Mouse (Mus musculus): ENCODE results near the gene Pltp. TPM values are rescaled to one million over a fixed set of nuclear protein-coding genes. Genes with fewer than 3 reads are reported as not detected.

The Pltp gene
- polyA plus RNA-seq, 1 experiment, result 203 TPM

GRCm38 (mm10) chr2:164825521-164825920 lies 32.0 kb downstream of the Pltp start:
- Histone ChIP-seq H3K27me3 (ENCODE audit: control insufficient read depth, insufficient read depth, low read length) (no peaks in the 10 kb centered on the region), H3K27ac (ENCODE audit: insufficient read depth, low read length) (no peak overlapping the region), H3K4me3 (replicated peaks; ENCODE audit: insufficient read depth, low read depth, low read length) (no peak overlapping the region), H3K4me1 (ENCODE audit: control insufficient read depth, insufficient read depth, low read length) (peaks cover 20% of the 10 kb centered on the region)
- DNase-seq, result no peak
- 82% methylated on average over 17 of the region's 17 CpGs for WGBS
- no peak for TF ChIP-seq CTCF (IDR thresholded peaks at IDR 0.05; ENCODE audit: borderline replicate concordance, insufficient read depth, low read depth, low read length)
- no peak for TF ChIP-seq POLR2A (IDR thresholded peaks at IDR 0.05; ENCODE audit: borderline replicate concordance, insufficient read depth, low read length)

- TF ChIP-seq CTCF (IDR thresholded peaks at IDR 0.05; ENCODE audit: borderline replicate concordance, insufficient read depth, low read depth, low read length) (no peak), POLR2A (IDR thresholded peaks at IDR 0.05; ENCODE audit: borderline replicate concordance, insufficient read depth, low read length) (no peak)
- H3K4me3 ChIP-seq (replicated peaks; ENCODE audit: insufficient read depth, low read depth, low read length), result peak overlapping the region; percentile 17
- 92% methylated on average over 4 of the region's 4 CpGs for WGBS
- H3K27me3 ChIP-seq (ENCODE audit: control insufficient read depth, insufficient read depth, low read length), result no peaks in the 10 kb centered on the region
- no peak for DNase-seq
- H3K27ac ChIP-seq (ENCODE audit: insufficient read depth, low read length), result no peak overlapping the region
- peaks cover 20% of the 10 kb centered on the region for H3K4me1 ChIP-seq (ENCODE audit: control insufficient read depth, insufficient read depth, low read length)
Observed at GRCm38 (mm10) chr2:164823969-164824368, 33.5 kb downstream of the Pltp start.

GRCm38 (mm10) chr2:164823181-164823585 lies 34.3 kb downstream of the Pltp start:
- WGBS, result 1% methylated on average over 10 of the region's 10 CpGs
- H3K4me1 ChIP-seq (ENCODE audit: control insufficient read depth, insufficient read depth, low read length), result peaks cover 20% of the 10 kb centered on the region

GRCm38 (mm10) chr2:164822636-164823165 lies 34.8 kb downstream of the Pltp start, which contains the start of gene Zswim1:
Gene Zswim1 (plus strand): TSS chr2:164822686.
- peak within 1 kb of the TSS; percentile 86 for H3K27ac ChIP-seq (ENCODE audit: insufficient read depth, low read length)
- H3K4me3 ChIP-seq (replicated peaks; ENCODE audit: insufficient read depth, low read depth, low read length), result peak within 1 kb of the TSS; percentile 98
- H3K27me3 ChIP-seq (ENCODE audit: control insufficient read depth, insufficient read depth, low read length), result no peaks in the 10 kb centered on the region
- H3K4me1 ChIP-seq (ENCODE audit: control insufficient read depth, insufficient read depth, low read length), result peaks cover 20% of the 10 kb centered on the region
- peak; percentile 100 for DNase-seq
- peak; percentile 94 for TF ChIP-seq POLR2A (IDR thresholded peaks at IDR 0.05; ENCODE audit: borderline replicate concordance, insufficient read depth, low read length)
- no peak for TF ChIP-seq CTCF (IDR thresholded peaks at IDR 0.05; ENCODE audit: borderline replicate concordance, insufficient read depth, low read depth, low read length)
- WGBS, result 2% methylated on average over 32 of the region's 32 CpGs

More at GRCm38 (mm10) chr2:164823181-164823585, 34.3 kb downstream of the Pltp start:
- peak overlapping the region; percentile 86 for H3K27ac ChIP-seq (ENCODE audit: insufficient read depth, low read length)
- DNase-seq, result no peak
- peak overlapping the region; percentile 98 for H3K4me3 ChIP-seq (replicated peaks; ENCODE audit: insufficient read depth, low read depth, low read length)
- TF ChIP-seq CTCF (IDR thresholded peaks at IDR 0.05; ENCODE audit: borderline replicate concordance, insufficient read depth, low read depth, low read length) (no peak), POLR2A (IDR thresholded peaks at IDR 0.05; ENCODE audit: borderline replicate concordance, insufficient read depth, low read length) (no peak)
- H3K27me3 ChIP-seq (ENCODE audit: control insufficient read depth, insufficient read depth, low read length), result no peaks in the 10 kb centered on the region

DNA sequence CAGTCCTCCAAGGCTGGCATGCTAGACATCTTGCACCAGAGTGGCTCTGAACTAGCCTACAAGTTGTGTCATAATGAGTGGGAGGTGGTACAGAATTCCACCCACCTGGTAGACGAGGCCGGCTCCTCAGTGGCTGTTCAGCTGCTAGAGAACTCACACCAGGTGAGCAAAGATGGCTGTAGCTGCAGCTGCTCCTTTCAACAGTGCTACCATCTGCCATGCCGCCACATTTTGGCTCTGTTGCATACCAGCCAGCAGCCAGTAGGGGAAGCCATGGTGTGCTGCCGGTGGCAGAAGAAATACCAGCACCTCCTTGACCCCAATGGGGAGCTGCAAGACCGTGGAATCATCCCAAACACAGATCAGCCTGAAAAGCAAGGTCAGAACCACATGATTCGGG lies 36.5 kb downstream of the Pltp start:
- Histone ChIP-seq H3K4me1 (ENCODE audit: control insufficient read depth, insufficient read depth, low read length) (peaks cover 16% of the 10 kb centered on the region), H3K27ac (ENCODE audit: insufficient read depth, low read length) (no peak overlapping the region; the same call in 1 of the 2 replicates), H3K27me3 (ENCODE audit: control insufficient read depth, insufficient read depth, low read length) (no peaks in the 10 kb centered on the region), H3K4me3 (replicated peaks; ENCODE audit: insufficient read depth, low read depth, low read length) (no peak overlapping the region)
- no peak for TF ChIP-seq POLR2A (IDR thresholded peaks at IDR 0.05; ENCODE audit: borderline replicate concordance, insufficient read depth, low read length)
- 22% methylated on average over 6 of the region's 6 CpGs for WGBS
- DNase-seq, result peak; percentile 44 to 48

DNA sequence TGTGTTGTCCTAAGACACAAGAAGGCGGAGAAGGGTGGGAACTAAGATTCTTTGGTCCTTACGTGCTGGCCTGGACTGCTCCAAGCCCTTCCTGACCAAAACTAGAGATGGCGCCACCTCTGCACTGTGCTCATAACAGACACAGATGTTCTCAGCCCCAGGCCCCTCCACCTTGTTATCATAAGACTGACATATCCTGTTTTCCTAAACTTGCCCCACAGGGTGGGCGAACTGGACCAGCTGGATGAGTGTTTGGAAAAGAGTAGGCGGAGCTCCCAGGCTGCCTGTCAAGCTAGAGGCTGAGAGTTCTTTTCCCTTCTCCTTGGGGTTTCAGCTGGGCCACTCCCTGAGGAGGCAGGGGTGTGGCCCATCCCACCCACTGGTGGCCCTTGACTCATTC lies 39.8 kb downstream of the Pltp start:
- peaks cover 10% of the 10 kb centered on the region for H3K4me1 ChIP-seq (ENCODE audit: control insufficient read depth, insufficient read depth, low read length)
- H3K4me3 ChIP-seq (replicated peaks; ENCODE audit: insufficient read depth, low read depth, low read length), result no peak overlapping the region
- no peak for TF ChIP-seq POLR2A (IDR thresholded peaks at IDR 0.05; ENCODE audit: borderline replicate concordance, insufficient read depth, low read length)
- TF ChIP-seq CTCF (IDR thresholded peaks at IDR 0.05; ENCODE audit: borderline replicate concordance, insufficient read depth, low read depth, low read length), result no peak
- 89% methylated on average over 5 of the region's 5 CpGs for WGBS
- H3K27me3 ChIP-seq (ENCODE audit: control insufficient read depth, insufficient read depth, low read length), result no peaks in the 10 kb centered on the region
- no peak for DNase-seq
- no peak overlapping the region for H3K27ac ChIP-seq (ENCODE audit: insufficient read depth, low read length)

DNA sequence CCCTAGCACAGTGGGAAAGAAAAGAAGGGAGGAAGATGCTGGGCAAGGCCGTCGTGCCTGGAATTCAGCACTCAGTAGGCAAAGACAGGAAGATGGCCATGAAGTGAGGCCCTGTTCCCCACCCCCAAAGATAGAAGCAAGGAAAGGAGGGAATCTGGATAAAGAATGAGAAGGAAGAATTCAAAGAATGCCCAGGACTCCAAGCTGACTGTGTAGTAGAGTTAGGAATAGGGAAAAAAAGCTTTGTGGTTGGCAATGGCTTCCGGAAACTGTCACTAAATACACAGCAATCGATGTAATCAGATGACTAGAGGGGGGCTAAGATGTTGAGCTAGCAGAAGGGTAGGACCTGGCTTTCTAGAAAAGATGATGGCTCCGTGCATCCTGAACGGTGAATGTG lies 40.3 kb downstream of the Pltp start:
- Histone ChIP-seq H3K27ac (ENCODE audit: insufficient read depth, low read length) (no peak overlapping the region), H3K27me3 (ENCODE audit: control insufficient read depth, insufficient read depth, low read length) (no peaks in the 10 kb centered on the region), H3K4me3 (replicated peaks; ENCODE audit: insufficient read depth, low read depth, low read length) (no peak overlapping the region), H3K4me1 (ENCODE audit: control insufficient read depth, insufficient read depth, low read length) (peaks cover 10% of the 10 kb centered on the region)
- 92% methylated on average over 6 of the region's 6 CpGs for WGBS
- DNase-seq, result no peak
- no peak for TF ChIP-seq POLR2A (IDR thresholded peaks at IDR 0.05; ENCODE audit: borderline replicate concordance, insufficient read depth, low read length)

GRCm38 (mm10) chr2:164815821-164816220 lies 41.7 kb downstream of the Pltp start:
- H3K27ac ChIP-seq (ENCODE audit: insufficient read depth, low read length), result no peak overlapping the region
- H3K4me1 ChIP-seq (ENCODE audit: control insufficient read depth, insufficient read depth, low read length), result peaks cover 2% of the 10 kb centered on the region; the same call in 1 of the 2 replicates
- TF ChIP-seq CTCF (IDR thresholded peaks at IDR 0.05; ENCODE audit: borderline replicate concordance, insufficient read depth, low read depth, low read length) (no peak), POLR2A (IDR thresholded peaks at IDR 0.05; ENCODE audit: borderline replicate concordance, insufficient read depth, low read length) (no peak)
- no peak for DNase-seq
- no peaks in the 10 kb centered on the region for H3K27me3 ChIP-seq (ENCODE audit: control insufficient read depth, insufficient read depth, low read length)
- no peak overlapping the region for H3K4me3 ChIP-seq (replicated peaks; ENCODE audit: insufficient read depth, low read depth, low read length)
- 88% methylated on average over 8 of the region's 8 CpGs for WGBS

Measured in cerebellum, adult 2 months (tissue).